Mouse (Mus musculus) thymus, adult 2 months (tissue): Measurements from ENCODE around the gene Ptprj.
"Not testable (repeated sequence)": the region's sequence is repeated elsewhere in the genome, so short reads cannot be mapped to it uniquely, and the experiment has no call there.

Experiments
- CTCF ChIP-seq: fragments of 200-500 bp; IDR thresholded peaks from 2 replicates; pipeline ENCODE4 v1.5.1; 2012; ENCODE audit warnings: mild to moderate bottlenecking, control low read depth, low read length, moderate library complexity, borderline replicate concordance; ENCODE audit not compliant: control insufficient read depth, poor library complexity, insufficient read depth; ENCODE audit errors: extremely low read depth
- POLR2A ChIP-seq: fragments of 200-500 bp; IDR thresholded peaks from 2 replicates; pipeline ENCODE4 v1.6.1; 2012; ENCODE audit warnings: mild to moderate bottlenecking, low read length, control low read depth, moderate library complexity; ENCODE audit not compliant: control insufficient read depth, poor library complexity, insufficient read depth; ENCODE audit errors: extremely low read depth

DNA sequence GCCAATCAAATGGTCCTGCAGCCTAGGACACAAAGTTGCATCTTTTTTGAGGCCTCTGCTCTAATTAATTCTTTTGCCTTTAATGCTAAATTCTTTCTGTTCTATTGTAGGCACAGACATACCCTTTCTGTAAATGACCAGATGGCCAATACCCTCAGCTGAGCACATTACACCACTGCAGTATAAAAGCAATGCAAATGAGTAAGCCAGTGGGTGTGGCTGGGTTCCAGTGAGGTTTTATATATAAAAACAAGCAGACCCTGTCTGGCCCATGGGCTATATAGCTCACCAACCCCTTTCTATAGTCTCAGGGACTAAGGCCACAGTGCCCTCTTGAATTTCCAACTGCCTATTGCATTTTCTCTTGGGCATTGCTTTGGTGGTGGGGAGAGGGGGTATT, 140.3 kb downstream of the Ptprj start:
- TF ChIP-seq CTCF, POLR2A: not testable (repeated sequence)
